Comparison of ENCODE assay signal across 8 mouse cellular contexts in the genomic region with DNA sequence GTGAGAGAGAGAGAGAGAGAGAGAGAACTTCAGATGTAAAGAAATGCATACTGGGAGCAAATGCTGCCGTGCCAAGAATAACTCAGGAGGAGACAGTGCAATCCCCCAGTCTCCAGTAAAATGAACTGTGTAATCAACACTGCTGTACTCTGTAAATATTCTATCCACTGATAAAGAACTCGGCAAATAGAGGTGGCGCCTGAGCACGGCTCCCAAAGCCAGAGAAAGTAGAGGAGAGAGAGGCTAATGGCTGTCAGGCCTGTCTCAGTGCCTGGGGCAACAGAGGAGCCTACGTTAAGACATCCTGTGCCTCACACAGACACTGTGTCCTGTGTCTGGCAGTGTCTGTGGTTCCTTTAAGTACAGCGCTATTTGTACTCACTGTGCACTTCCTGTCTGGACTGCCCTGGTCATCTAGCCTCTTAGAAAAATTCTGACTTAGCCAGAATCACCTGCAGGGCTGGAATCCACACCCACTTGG.
A peak's percentile ranks its signal among the peaks of the same experiment; 100 is the strongest.
DNase-seq lines count a peak whose midpoint lies in the region; ATAC-seq and TF ChIP-seq lines count a peak whose summit lies in the region.

No protein-coding gene starts in this region.

- peak; percentile 58 for ATAC-seq in heart, embryonic 15.5 days (replicated peaks; ENCODE audit: insufficient number of reproducible peaks, insufficient read depth, low FRiP score, low read depth)
- ATAC-seq in liver, embryonic 14.5 days (ENCODE audit: insufficient read depth): peak; percentile 20; the same call in 1 of the 2 replicates
- peak; percentile 76 for ATAC-seq in stomach, embryonic 14.5 days (ENCODE audit: insufficient number of reproducible peaks, insufficient read depth, low FRiP score, low read depth)
- ATAC-seq in forebrain, embryonic 14.5 days: no peak

- H3K27me3 ChIP-seq in heart, embryonic 15.5 days: no peaks in the 10 kb centered on the region
- no peaks in the 10 kb centered on the region for H3K27me3 ChIP-seq in liver, embryonic 14.5 days (ENCODE audit: control insufficient read depth, insufficient read depth, low read length)
- no peaks in the 10 kb centered on the region for H3K27me3 ChIP-seq in stomach, embryonic 14.5 days (ENCODE audit: control insufficient read depth, insufficient read depth, low read length)
- no peaks in the 10 kb centered on the region for H3K27me3 ChIP-seq in forebrain, embryonic 14.5 days (replicated peaks; ENCODE audit: control insufficient read depth, insufficient read depth, low read length)

- H3K4me2 ChIP-seq in heart, embryonic 15.5 days: peak overlapping the region; percentile 31
- peak overlapping the region; percentile 28 for H3K4me2 ChIP-seq in liver, embryonic 14.5 days (ENCODE audit: low read depth)
- 0 out of 2 replicates have a peak overlapping the region, but pooled peaks have one; percentile 20 for H3K4me2 ChIP-seq in stomach, embryonic 14.5 days (replicated peaks; ENCODE audit: low read depth, low read length)
- no peak overlapping the region for H3K4me2 ChIP-seq in forebrain, embryonic 14.5 days (ENCODE audit: low read length)

- no peak for TF ChIP-seq EP300 in liver, embryonic 14.5 days (IDR thresholded peaks at IDR 0.05; ENCODE audit: low read depth)

- TF ChIP-seq CTCF in liver, embryonic 14.5 days (IDR thresholded peaks at IDR 0.05; ENCODE audit: low read depth): no peak

- WGBS in heart, embryonic 15.5 days: 10% methylated on average over 6 of the region's 6 CpGs
- WGBS in liver, embryonic 14.5 days (ENCODE audit: insufficient replicate concordance): 21% methylated on average over 6 of the region's 6 CpGs
- WGBS in stomach, embryonic 14.5 days: 13% methylated on average over 6 of the region's 6 CpGs
- 68% methylated on average over 6 of the region's 6 CpGs for WGBS in forebrain, embryonic 14.5 days

- peak overlapping the region; percentile 84 for H3K27ac ChIP-seq in heart, embryonic 15.5 days
- H3K27ac ChIP-seq in liver, embryonic 14.5 days: peak overlapping the region; percentile 78
- peak overlapping the region; percentile 76; the same call in 1 of the 2 replicates for H3K27ac ChIP-seq in stomach, embryonic 14.5 days (ENCODE audit: low read length)
- no peak overlapping the region for H3K27ac ChIP-seq in forebrain, embryonic 14.5 days (ENCODE audit: low read depth, low read length)

- no peak overlapping the region for H3K4me3 ChIP-seq in heart, embryonic 15.5 days
- H3K4me3 ChIP-seq in liver, embryonic 14.5 days (ENCODE audit: insufficient read depth in 1 of 2, low read depth in 2 of 2, low read length in 2 of 2): no peak overlapping the region
- no peak overlapping the region for H3K4me3 ChIP-seq in stomach, embryonic 14.5 days (ENCODE audit: low read depth, low read length)
- H3K4me3 ChIP-seq in forebrain, embryonic 14.5 days (ENCODE audit: low read depth, low read length): no peak overlapping the region

- no peak overlapping the region for H3K9ac ChIP-seq in heart, embryonic 15.5 days
- H3K9ac ChIP-seq in liver, embryonic 14.5 days (replicated peaks): peak overlapping the region; percentile 48
- peak overlapping the region; percentile 21; the same call in 1 of the 2 replicates for H3K9ac ChIP-seq in stomach, embryonic 14.5 days (replicated peaks; ENCODE audit: low read depth, low read length)
- H3K9ac ChIP-seq in forebrain, embryonic 14.5 days (ENCODE audit: low read length): no peak overlapping the region

- H3K36me3 ChIP-seq in heart, embryonic 15.5 days: no peaks in the 10 kb centered on the region
- H3K36me3 ChIP-seq in liver, embryonic 14.5 days (replicated peaks; ENCODE audit: control insufficient read depth, insufficient read depth, low read depth): no peaks in the 10 kb centered on the region
- H3K36me3 ChIP-seq in stomach, embryonic 14.5 days (ENCODE audit: control insufficient read depth, insufficient read depth, low read length): no peaks in the 10 kb centered on the region
- H3K36me3 ChIP-seq in forebrain, embryonic 14.5 days (ENCODE audit: control insufficient read depth, insufficient read depth, low read length): no peaks in the 10 kb centered on the region

- intact Hi-C loops in left cerebral cortex, postnatal 25 days (cut with DNase I): loop anchor here (10.0 kb wide), 1 partner anchor 166 kb away; a partner anchor contains a TSS

- peak; percentile 8 to 33 for DNase-seq in left cerebral cortex, postnatal 25 days (ENCODE audit: low spot score in 2 of 2)
- no peak for DNase-seq in left cerebral cortex, adult 8-10 months (ENCODE audit: low spot score in 2 of 2)
- DNase-seq in liver, embryonic 14.5 days (ENCODE audit: low read depth in 3 of 3, low spot score in 3 of 3): no peak
- no peak for DNase-seq in layer of hippocampus, postnatal 36 days
- DNase-seq in forebrain, embryonic 14.5 days (ENCODE audit: low spot score): no peak
- no peak for DNase-seq in left cerebral cortex, adult 18-20 months (ENCODE audit: low spot score in 2 of 2)

- peaks cover 31% of the 10 kb centered on the region for H3K4me1 ChIP-seq in heart, embryonic 15.5 days (replicated peaks)
- H3K4me1 ChIP-seq in liver, embryonic 14.5 days (replicated peaks; ENCODE audit: control insufficient read depth in 2 of 2, insufficient read depth in 2 of 2, low read length in 1 of 2): peaks cover 60 to 73% of the 10 kb centered on the region in 2 experiments
- peaks cover 14% of the 10 kb centered on the region; the same call in 1 of the 2 replicates for H3K4me1 ChIP-seq in stomach, embryonic 14.5 days (ENCODE audit: control insufficient read depth, insufficient read depth, low read length)
- no peaks in the 10 kb centered on the region for H3K4me1 ChIP-seq in forebrain, embryonic 14.5 days (ENCODE audit: control insufficient read depth, insufficient read depth, low read length)

- no peaks in the 10 kb centered on the region for H3K9me3 ChIP-seq in heart, embryonic 15.5 days (replicated peaks)
- H3K9me3 ChIP-seq in liver, embryonic 14.5 days (ENCODE audit: control insufficient read depth, low read length): no peaks in the 10 kb centered on the region
- H3K9me3 ChIP-seq in stomach, embryonic 14.5 days (ENCODE audit: control insufficient read depth, low read depth, low read length): no peaks in the 10 kb centered on the region
- H3K9me3 ChIP-seq in forebrain, embryonic 14.5 days (replicated peaks; ENCODE audit: control insufficient read depth, low read length): no peaks in the 10 kb centered on the region

Comparison
In these comparisons a context has a peak if more than half of its experiments do, and no peak if none do; other contexts are left out.
1. DNase-seq: peak in left cerebral cortex, postnatal 25 days (2 of 2); none in left cerebral cortex, adult 8-10 months (0 of 2), liver, embryonic 14.5 days (0 of 3), layer of hippocampus, postnatal 36 days (0 of 2), forebrain, embryonic 14.5 days (single experiment) and left cerebral cortex, adult 18-20 months (0 of 2).
2. H3K9ac ChIP-seq: peak in liver, embryonic 14.5 days (single experiment) and stomach, embryonic 14.5 days (single experiment); none in heart, embryonic 15.5 days (single experiment) and forebrain, embryonic 14.5 days (single experiment).